Mouse (Mus musculus) embryonic fibroblast, embryonic 13.5 days (primary cell): ENCODE measurements at regions not wholly inside any gene's neighbourhood (a gene's known extent, or its start where the extent isn't known, plus 50 kb on each side); places are given as distances from the start of the nearest gene placed in this dataset.
"Not testable (repeated sequence)": the region's sequence is repeated elsewhere in the genome, so short reads cannot be mapped to it uniquely, and the experiment has no call there.

Source experiments
- H3K27ac ChIP-seq: 2 replicates; pipeline ENCODE4 v1.5.1; 2012; ENCODE audit warnings: low read length, control low read depth, inconsistent platforms; ENCODE audit not compliant: insufficient read depth
- H3K4me1 ChIP-seq: 2 replicates; pipeline ENCODE4 v1.6.1; 2011; ENCODE audit warnings: low read length; ENCODE audit not compliant: control insufficient read depth, insufficient read depth
- H3K4me3 ChIP-seq: 2 replicates; pipeline ENCODE4 v1.5.1; 2011; ENCODE audit warnings: mild to moderate bottlenecking, control low read depth, low read length; ENCODE audit not compliant: insufficient read depth
- CTCF ChIP-seq: IDR thresholded peaks from 2 replicates; pipeline ENCODE4 v1.5.1; 2011; ENCODE audit warnings: mild to moderate bottlenecking, control low read depth, low read length, moderate library complexity, borderline replicate concordance; ENCODE audit not compliant: insufficient read depth
- POLR2A ChIP-seq: IDR thresholded peaks from 2 replicates; pipeline ENCODE4 v1.6.1; 2011; ENCODE audit warnings: low read depth, mild to moderate bottlenecking, control low read depth, low read length, moderate library complexity

DNA sequence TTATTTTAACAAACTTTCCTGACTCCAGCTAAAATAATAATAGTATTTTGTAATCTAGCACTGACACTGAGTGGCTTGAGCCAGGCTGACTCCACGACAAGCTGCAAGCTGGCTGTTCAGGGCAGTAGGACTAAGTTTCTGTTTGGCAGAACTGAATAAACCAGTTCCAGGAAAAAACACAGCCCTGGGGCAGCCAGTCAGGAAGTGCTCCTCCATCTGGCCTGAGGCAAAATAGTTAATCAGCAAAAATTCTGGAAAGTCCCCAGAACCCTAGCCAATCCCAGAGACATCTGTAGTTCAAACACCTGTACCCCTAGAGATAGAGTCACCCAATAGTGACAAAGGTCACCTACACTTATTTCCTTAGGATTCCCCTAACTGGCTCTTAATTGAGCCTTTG lies 3544.7 kb downstream of the 9330182O14Rik start:
- Histone ChIP-seq H3K4me1 (no peaks in the 10 kb centered on the region), H3K4me3 (no peak overlapping the region), H3K27ac (no peak overlapping the region)
- no peak for TF ChIP-seq POLR2A

DNA sequence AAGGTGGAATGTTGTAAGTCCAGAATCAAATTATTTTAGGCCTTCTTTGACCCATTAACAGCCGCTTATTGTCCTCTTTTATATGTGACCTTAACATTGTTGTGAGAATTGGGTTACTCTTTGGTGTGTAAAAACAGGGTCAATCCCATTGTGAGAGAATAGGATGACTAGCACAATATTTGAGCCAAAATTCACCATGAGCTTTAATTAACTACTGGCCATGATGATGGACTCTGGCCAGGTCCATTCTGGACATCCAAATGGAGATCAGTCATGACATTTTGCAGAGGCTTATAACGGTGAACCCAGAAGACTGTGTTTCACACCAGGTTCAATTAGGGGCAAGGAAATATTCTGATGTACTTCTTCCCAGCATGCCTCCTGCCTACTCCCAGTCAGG lies 3548.0 kb downstream of the 9330182O14Rik start:
- Histone ChIP-seq H3K4me3 (no peak overlapping the region), H3K27ac (no peak overlapping the region), H3K4me1 (no peaks in the 10 kb centered on the region)
- TF ChIP-seq CTCF (no peak), POLR2A (no peak)

DNA sequence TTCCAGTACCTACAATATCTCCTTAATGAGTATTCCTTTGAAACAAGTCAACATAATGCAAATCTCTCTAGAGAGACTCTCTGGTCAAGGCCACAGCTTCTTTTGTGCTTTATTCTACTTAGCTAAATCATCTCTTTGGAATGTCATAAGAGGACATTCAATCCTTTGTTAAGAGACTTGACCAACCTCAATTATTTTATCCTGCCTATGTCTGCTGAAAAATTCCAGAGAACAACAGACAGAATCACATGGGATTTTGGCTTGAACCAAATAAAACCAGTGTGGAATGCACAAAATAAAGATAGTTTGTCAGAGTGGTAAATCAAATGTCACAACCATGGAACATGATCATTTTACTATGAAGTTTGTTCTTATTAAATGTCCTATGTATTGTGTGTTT lies 3557.8 kb downstream of the 9330182O14Rik start:
- not testable (repeated sequence) for H3K4me3 ChIP-seq, H3K4me1 ChIP-seq
- peak overlapping the region; percentile 34 for H3K27ac ChIP-seq

DNA sequence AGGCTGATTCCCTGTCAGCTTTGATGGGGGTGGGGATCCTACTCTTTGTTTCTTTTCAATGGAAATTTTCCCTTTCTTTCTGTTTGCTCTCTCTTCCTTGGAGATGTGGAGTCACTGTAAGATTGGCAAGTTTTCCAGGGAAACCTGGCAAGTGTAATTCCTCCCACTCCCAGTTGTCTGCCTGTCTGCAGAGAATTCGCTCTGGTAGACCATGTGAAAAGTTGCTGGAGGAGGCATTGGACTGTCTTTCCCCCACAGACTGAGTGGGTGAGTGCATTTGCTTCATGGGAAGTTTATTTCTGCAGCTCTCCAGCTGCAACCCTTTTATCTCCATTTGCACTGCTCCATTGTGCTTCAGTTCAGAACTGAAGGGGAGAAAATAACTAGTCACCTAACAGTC lies 3561.3 kb downstream of the 9330182O14Rik start:
- Histone ChIP-seq H3K4me1 (no peaks in the 10 kb centered on the region), H3K4me3 (no peak overlapping the region), H3K27ac (no peak overlapping the region; the same call in 1 of the 2 replicates)
- no peak for TF ChIP-seq POLR2A
- TF ChIP-seq CTCF = no peak

DNA sequence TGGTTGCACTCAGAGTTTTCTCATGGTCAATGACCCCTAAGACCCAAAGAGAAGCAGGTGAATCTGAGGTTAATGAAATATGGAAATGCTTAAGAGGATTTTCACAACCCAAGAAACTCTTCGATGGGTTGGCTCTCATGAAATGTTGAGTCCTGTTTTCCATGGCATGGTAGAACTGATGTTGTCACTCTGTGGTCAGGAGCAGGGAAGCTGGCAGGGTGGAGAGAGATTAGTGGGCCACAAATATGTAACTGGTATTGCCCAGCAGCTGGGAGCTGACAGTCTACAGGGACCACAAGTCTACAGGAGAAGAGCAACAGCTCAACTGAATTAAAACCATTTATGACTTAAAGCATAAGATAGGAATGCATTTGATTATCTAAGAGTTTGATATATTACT lies 3582.9 kb downstream of the 9330182O14Rik start:
- no peak for TF ChIP-seq POLR2A
- TF ChIP-seq CTCF = no peak
- Histone ChIP-seq H3K4me1 (0 out of 2 replicates have a peak, but pooled peaks cover 2% of the 10 kb centered on the region), H3K27ac (no peak overlapping the region), H3K4me3 (no peak overlapping the region)

DNA sequence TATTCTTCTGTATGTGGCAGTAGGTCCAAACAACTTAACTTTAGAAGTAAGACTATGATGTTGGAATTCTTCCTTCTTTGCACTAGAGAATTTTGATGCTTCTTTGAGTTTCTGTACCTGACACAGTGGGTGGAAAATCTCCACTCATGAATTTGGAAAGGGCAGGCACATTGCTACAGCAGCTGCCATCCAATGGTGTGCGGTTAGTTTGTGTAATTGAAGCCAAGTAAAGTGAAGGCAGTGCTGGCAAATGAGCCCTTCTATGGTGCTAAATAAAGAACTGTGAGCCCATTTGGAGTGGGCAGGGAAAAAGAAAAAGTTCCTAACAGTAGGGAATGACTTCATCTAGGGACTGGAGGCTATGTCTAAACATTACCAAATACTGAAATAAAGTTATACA lies 3583.4 kb downstream of the 9330182O14Rik start:
- peak overlapping the region; percentile 16; the same call in 1 of the 2 replicates for H3K27ac ChIP-seq
- TF ChIP-seq CTCF (no peak), POLR2A (no peak)
- H3K4me3 ChIP-seq = no peak overlapping the region
- 0 out of 2 replicates have a peak, but pooled peaks cover 2% of the 10 kb centered on the region for H3K4me1 ChIP-seq

DNA sequence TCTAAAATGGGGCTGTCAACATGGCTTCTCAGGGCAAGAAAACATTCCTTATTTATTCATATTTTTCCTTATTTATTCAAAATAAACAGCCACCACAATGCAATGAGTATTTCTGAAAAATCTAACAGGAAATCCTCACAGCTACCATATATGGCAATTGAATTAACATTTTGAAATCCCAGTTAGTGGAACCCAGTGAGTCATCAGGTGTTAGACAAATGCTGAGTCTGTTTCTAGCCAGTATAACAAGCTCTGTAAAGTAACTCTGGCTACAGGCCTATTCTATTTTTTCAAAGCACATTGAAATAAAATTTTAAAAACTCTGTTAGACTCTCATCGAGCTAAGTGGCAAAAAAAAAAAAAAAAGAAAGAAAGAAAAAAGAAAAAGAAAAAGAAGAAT lies 3586.8 kb downstream of the 9330182O14Rik start:
- Histone ChIP-seq H3K4me1 (0 out of 2 replicates have a peak, but pooled peaks cover 2% of the 10 kb centered on the region), H3K27ac (no peak overlapping the region), H3K4me3 (no peak overlapping the region)
- TF ChIP-seq CTCF (no peak), POLR2A (no peak)

DNA sequence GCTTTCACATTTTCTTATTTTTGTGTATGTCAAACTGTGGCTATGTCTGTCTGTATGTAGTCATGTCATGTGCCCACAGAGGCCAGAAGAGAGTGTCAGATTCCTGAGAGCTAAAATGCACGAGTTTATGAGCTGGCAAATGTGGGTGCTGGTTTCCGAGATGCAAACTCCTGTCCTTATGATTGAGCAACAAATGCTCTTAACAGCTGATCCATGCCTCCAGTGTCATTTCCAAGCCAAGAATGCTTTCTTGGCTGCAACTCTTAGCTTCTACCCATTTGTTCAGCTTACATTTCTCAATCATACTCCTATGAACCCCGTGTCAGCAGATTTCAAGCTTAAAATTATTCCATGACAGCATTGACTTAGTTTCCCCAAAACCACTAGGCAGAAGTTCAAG lies 3601.5 kb downstream of the 9330182O14Rik start:
- TF ChIP-seq CTCF (no peak), POLR2A (no peak)
- Histone ChIP-seq H3K4me1 (no peaks in the 10 kb centered on the region), H3K4me3 (no peak overlapping the region), H3K27ac (0 out of 2 replicates have a peak overlapping the region, but pooled peaks have one; percentile 65)

DNA sequence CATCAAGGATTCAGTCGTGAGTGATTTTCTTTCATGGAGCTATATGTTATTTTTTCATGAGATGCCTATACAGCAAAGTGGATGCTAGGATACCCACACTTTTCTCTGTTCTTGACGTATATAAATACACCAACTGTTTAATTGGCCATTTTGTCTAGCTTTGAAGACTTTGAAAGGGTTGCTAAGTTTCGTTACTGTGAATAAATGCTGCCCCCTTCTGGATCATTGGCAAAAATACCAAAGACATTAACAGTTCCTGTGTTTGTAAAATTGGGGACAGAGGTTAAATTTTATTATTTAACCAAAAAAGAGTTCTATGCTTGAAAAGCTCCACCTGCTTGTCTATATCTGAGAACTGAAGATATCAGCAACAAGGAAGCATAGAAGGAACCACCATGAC lies 3624.1 kb downstream of the 9330182O14Rik start:
- TF ChIP-seq CTCF = no peak
- no peak for TF ChIP-seq POLR2A
- Histone ChIP-seq H3K27ac (no peak overlapping the region), H3K4me1 (no peaks in the 10 kb centered on the region), H3K4me3 (no peak overlapping the region)

DNA sequence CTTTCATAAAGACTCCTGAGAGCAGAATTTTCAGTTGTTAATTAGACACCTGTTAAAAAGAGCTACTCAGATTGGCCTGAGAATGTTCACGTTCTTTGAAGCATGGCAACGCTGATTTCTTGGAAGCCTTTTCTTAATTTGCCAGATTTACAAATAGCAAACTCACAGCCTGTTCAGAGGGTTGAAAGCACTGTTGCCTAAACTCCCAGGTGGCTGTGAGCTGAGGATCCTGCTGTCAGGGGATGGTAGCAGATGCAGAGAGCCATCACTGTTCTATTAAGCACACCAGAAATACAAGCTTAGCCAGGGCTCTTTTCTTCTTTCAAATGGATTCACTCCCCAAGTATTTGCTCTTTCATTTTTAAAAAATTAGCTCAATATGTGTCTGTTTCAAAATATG lies 3630.4 kb downstream of the 9330182O14Rik start:
- TF ChIP-seq POLR2A = no peak
- TF ChIP-seq CTCF = no peak
- no peak overlapping the region for H3K27ac ChIP-seq
- H3K4me1 ChIP-seq = peaks cover 6% of the 10 kb centered on the region
- H3K4me3 ChIP-seq = no peak overlapping the region

DNA sequence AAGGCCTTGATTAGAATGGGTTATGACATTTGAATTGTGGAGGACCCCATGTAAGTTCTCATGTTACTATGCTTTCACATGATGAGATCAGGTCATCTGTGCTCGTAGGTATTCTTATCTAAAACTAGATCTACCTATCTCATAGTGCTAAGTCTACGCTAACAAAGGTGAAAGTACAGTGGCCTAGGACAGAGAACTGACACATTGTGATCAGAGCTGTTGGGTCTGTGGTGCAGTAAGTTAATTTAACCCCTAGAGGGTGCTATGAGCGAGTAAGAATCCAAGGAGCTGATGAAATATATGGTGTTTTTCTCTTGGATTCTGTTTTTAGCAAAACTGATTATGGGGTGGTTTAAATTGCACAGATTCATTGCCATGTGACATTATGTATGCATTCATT lies 3638.6 kb downstream of the 9330182O14Rik start:
- peaks cover 4% of the 10 kb centered on the region for H3K4me1 ChIP-seq
- TF ChIP-seq CTCF (no peak), POLR2A (no peak)
- H3K4me3 ChIP-seq = no peak overlapping the region
- H3K27ac ChIP-seq = no peak overlapping the region

DNA sequence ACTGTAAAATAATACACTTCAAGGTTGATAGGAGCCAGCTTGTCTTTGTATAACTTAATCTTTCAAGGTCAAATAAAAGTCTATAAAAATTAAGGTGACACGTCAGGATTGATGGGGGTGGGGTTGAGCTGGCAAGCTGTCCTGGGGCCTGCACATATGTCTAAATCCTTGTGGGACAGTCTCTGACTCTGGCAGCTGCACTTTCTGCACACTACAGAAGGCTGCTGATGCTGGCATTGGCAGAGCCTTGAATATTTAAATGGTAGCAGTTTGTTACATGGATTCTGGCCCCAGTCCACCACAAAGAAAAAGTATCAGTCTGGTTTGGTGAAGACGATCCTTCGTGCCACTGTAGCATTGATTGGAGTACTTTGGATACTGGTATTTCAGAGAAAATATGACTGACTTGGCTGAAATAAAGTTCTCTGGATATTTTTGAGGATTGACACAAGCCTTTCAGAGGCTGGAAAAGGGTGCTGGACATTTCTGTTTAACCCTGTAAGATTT lies 3648.0 kb downstream of the 9330182O14Rik start:
- H3K4me3 ChIP-seq, H3K4me1 ChIP-seq, H3K27ac ChIP-seq: not testable (repeated sequence)
